Mouse (Mus musculus) heart, embryonic 14.5 days (tissue): Measurements from ENCODE around the gene Cldn19. TPM values are rescaled to one million over a fixed set of nuclear protein-coding genes. Genes with fewer than 3 reads are reported as not detected.

Experiments
- ATAC-seq: fragments of 200-750 bp; cut with Nextera tagmentation; 2 replicates; pipeline ENCODE4 v1.8.0; 2017; ENCODE audit warnings: low read depth, moderate TSS enrichment; ENCODE audit not compliant: insufficient number of reproducible peaks, insufficient read depth, low FRiP score
- H3K27ac ChIP-seq, 2 experiments: fragments of 200-500 bp in 1 of 2; fragments of 300-500 bp in 1 of 2; sonication (generic) in 1 of 2; replicated peaks in 1 of 2; 2 replicates each; pipeline ENCODE4 v1.5.1; 2012 to 2014; ENCODE audit warnings: low read depth in 2 of 2, low read length in 2 of 2, control low read depth in 1 of 2, mild to moderate bottlenecking in 1 of 2, mixed read lengths in 1 of 2; ENCODE audit not compliant: control insufficient read depth in 1 of 2, insufficient read depth in 1 of 2
- H3K27me3 ChIP-seq: fragments of 300-500 bp; sonication (generic); 2 replicates; pipeline ENCODE4 v1.6.1; 2014; ENCODE audit warnings: mild to moderate bottlenecking, low read length, control low read depth; ENCODE audit not compliant: control insufficient read depth, insufficient read depth
- H3K36me3 ChIP-seq: fragments of 300-500 bp; sonication (generic); 2 replicates; pipeline ENCODE4 v1.6.1; 2014; ENCODE audit warnings: mild to moderate bottlenecking, control low read depth, low read length, mixed read lengths; ENCODE audit not compliant: control insufficient read depth, insufficient read depth
- H3K4me1 ChIP-seq, 2 experiments: fragments of 200-500 bp in 1 of 2; fragments of 300-500 bp in 1 of 2; sonication (generic) in 1 of 2; 2 replicates each; pipeline ENCODE4 v1.6.1; 2012 to 2014; ENCODE audit warnings: low read length in 2 of 2, control low read depth in 1 of 2, mixed read lengths in 1 of 2; ENCODE audit not compliant: control insufficient read depth in 2 of 2, insufficient read depth in 2 of 2
- H3K4me2 ChIP-seq: fragments of 300-500 bp; sonication (generic); 2 replicates; pipeline ENCODE4 v1.6.1; 2014; ENCODE audit warnings: mild to moderate bottlenecking, low read length
- H3K4me3 ChIP-seq, 2 experiments: fragments of 200-500 bp in 1 of 2; fragments of 300-500 bp in 1 of 2; sonication (generic) in 1 of 2; 2 replicates each; pipeline ENCODE4 v1.5.1; 2012 to 2014; ENCODE audit warnings: low read length in 2 of 2, mild to moderate bottlenecking in 2 of 2, control low read depth in 1 of 2, low read depth in 1 of 2, moderate library complexity in 1 of 2; ENCODE audit not compliant: control insufficient read depth in 1 of 2, insufficient read depth in 1 of 2
- H3K9ac ChIP-seq: fragments of 300-500 bp; sonication (generic); 2 replicates; pipeline ENCODE4 v1.6.1; 2014; ENCODE audit warnings: mild to moderate bottlenecking, low read length
- H3K9me3 ChIP-seq: fragments of 300-500 bp; sonication (generic); 2 replicates; pipeline ENCODE4 v1.6.1; 2016; ENCODE audit warnings: low read length, control low read depth; ENCODE audit not compliant: control insufficient read depth
- whole genome bisulfite sequencing: fragments of 180-500 bp; shearing (Covaris S2); extraction: QIAGEN DNeasy Blood & Tissue Kit; methylation state at CpG from one replicate; pipeline ENCODE4 v1.1.7; 2014; 5-methylcytosine and 5-hydroxymethylcytosine counted together
- polyA plus RNA-seq: library from polyadenylated mRNA; unstranded; fragments of >200 nt; fragmentation: Nextera tagmentation; extraction: Ambion mirVana; gene quantifications from 2 replicates; pipeline ENCODE4 v1.2.1, GENCODE M21; 2014

The Cldn19 gene
- polyA plus RNA-seq, 1 experiment from 2014 or later: not detected

DNA sequence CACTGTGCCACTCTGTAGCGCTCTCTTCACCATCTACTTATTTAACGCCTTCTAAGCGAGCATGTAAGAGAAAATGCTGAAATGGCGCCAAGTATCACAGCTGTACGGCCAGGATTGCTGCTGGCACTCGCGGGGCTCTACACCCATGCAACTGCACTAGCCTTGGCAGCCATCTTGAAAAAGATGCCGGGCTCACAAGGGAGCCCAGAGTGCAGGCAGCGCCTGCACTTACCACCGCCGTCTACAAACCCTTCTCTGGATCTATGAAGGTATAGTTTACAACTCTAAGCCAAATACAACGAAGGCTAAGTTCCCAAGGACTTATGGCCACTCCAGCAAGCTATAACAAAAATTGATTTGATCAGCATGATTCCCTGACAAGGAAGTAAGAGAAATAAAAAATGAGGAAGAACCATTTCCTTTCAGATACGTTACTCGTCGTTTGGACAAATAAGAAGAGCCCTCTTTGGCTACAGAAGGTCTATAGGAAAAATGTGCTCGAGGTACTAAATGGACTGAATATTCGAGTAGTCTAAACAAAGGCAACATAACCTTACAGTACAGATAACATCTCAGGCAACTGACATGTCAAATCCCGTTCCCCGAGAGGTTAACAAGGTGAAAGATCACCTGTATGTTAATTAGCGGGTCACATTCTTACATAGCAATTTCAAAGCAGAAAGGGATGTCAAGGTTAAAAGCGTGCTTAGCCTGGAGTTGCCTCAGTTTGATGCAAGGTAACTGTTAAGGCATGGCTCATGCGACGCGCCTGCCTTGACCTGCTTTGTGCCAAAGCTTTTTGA lies 37.8 kb downstream of the Cldn19 start:
- Histone ChIP-seq H3K9ac (peak overlapping the region; percentile 87), H3K9me3 (no peaks in the 10 kb centered on the region), H3K4me1 (peaks cover 7 to 20% of the 10 kb centered on the region in 2 experiments), H3K27me3 (no peaks in the 10 kb centered on the region), H3K4me3 (peak overlapping the region; percentile 90 to 96), H3K27ac (peak overlapping the region; percentile 54 to 91; a peak in 3 of 4 replicates), H3K4me2 (peak overlapping the region; percentile 92), H3K36me3 (peaks cover 23% of the 10 kb centered on the region)
- under 1% methylated on average over 24 of the region's 24 CpGs for WGBS
- ATAC-seq: no peak

DNA sequence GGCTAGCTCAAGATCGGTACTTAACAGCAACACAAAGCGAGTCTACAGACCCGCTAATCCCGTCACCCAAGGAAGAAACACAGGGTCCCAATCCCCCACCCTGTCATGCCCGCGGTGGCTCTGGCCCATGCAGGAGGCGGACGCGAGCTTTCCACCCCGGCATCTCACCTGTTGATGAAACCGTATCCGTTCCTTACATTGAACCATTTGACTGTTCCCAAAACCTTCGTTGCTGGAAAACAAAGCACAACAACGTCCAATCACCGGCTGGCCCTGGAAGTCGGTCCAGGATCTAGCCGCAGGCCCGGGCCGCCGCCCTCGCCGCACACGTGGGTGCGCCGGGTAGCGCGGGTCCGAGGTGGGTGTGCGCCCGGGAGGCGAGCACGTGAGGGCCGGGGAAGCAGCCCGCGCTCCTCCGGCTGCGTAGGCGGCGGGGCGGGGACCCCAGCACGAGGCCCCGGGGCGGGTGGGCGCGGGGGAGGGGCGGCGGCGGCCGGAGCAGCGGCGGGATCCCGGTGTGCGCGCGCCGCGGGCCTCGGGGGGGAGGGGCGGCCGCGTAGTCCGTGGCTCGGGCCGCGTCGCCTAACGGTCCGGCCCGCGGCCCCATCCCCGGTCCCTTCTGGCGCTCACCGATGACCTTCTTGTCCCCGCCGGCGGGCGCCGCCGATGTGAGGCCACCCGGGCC lies 38.5 kb downstream of the Cldn19 start:
- H3K4me1 ChIP-seq: peaks cover 7 to 15% of the 10 kb centered on the region in 2 experiments
- peak overlapping the region; percentile 10 to 91; a peak in 2 of 4 replicates for H3K27ac ChIP-seq
- H3K4me3 ChIP-seq: peak overlapping the region; percentile 90 to 96
- H3K9me3 ChIP-seq: no peaks in the 10 kb centered on the region
- WGBS: under 1% methylated on average over 56 of the region's 80 CpGs
- H3K36me3 ChIP-seq: peaks cover 15% of the 10 kb centered on the region
- peak overlapping the region; percentile 87 for H3K9ac ChIP-seq
- no peaks in the 10 kb centered on the region for H3K27me3 ChIP-seq
- peak; percentile 48 for ATAC-seq
- H3K4me2 ChIP-seq: peak overlapping the region; percentile 92

DNA sequence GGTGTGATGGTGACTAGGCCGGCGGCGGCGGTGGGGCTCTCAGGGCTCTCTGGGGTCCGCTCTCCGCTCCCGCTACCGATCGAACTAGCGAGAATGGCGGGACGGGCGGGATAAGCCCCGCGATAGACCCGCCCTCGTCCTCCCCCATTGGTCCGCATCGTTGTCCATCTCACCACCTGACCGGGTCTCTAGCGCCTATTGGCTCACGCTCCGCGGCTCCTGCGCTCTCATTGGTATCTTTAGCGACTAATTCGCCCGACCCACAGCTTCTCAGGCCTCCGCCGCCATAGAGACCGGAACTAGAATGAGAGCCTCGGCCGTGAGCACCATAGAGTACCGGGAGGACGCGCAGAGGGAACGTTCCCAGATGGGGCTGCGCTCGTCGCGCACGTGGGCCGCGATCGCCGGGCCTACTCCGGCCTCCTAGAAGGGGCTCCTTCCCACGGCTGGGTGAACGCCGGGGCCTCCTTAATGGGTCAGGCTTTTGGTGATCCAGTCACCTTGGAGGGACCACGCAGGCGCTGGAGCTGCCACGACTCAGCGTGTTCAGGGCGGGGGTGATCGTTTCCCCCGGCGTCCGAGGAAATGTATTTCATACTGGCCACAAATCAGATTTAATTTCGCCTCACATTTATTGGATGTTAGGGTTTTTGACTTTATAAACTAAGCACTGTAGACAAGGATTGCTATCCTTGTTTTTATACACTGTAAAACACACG lies 39.4 kb downstream of the Cldn19 start, which contains the start of gene Ybx1:
Gene Ybx1 (minus strand): TSS at position 190 of the 719 bp plus-strand sequence.
- Histone ChIP-seq H3K4me3 (peak within 1 kb of the TSS; percentile 90 to 96), H3K36me3 (peaks cover 12% of the 10 kb centered on the region; the same call in 1 of the 2 replicates), H3K9me3 (no peaks in the 10 kb centered on the region), H3K27ac (peak within 1 kb of the TSS; percentile 87 to 91), H3K9ac (peak within 1 kb of the TSS; percentile 87), H3K27me3 (no peaks in the 10 kb centered on the region), H3K4me2 (peak within 1 kb of the TSS; percentile 92), H3K4me1 (peaks cover 7 to 12% of the 10 kb centered on the region in 2 experiments)
- ATAC-seq: peak; percentile 99
- under 1% methylated on average over 61 of the region's 61 CpGs for WGBS

DNA sequence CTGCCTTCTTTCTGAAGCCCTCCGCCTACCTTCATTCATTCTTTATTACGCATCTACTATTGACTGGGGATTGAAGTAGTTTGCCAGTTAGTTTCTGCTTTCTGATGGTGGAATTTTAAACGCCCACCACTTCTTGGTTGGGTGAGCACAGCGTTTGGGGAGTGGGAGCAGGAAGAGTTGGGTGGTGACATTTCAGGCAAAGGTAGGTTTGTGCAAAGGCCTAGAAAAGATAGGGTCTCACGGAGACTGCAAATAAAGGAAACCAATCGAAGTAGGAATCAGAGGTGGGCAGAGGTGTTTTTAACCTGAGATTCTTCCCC lies 39.9 kb downstream of the Cldn19 start:
- H3K4me1 ChIP-seq: peaks cover 7 to 12% of the 10 kb centered on the region in 2 experiments
- 11% methylated on average over 6 of the region's 6 CpGs for WGBS
- no peak for ATAC-seq

DNA sequence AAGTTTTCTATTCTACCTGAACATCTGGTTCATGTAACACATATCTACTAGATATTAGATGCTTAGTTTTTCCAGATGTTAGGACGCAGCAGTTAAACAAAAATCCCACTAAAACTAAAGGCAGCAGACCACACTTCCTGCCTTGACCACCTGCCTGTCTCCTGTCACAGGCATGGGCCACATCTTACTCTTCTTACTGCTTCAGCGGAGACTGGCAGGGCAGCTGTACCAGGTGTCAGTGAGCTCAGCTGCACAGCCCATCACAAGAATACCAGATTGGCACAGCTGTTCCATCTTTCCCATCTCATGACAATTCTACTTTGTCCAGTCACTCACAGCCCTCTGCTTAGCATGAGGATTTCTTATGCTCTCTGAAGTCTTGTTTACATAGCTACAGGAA lies 42.1 kb downstream of the Cldn19 start:
- no peak overlapping the region for H3K4me3 ChIP-seq
- 70% methylated on average over 2 of the region's 2 CpGs for WGBS
- H3K9me3 ChIP-seq: no peaks in the 10 kb centered on the region
- H3K4me1 ChIP-seq: peaks cover 6 to 7% of the 10 kb centered on the region in 2 experiments
- H3K27ac ChIP-seq: no peak overlapping the region
- H3K9ac ChIP-seq: no peak overlapping the region
- H3K27me3 ChIP-seq: no peaks in the 10 kb centered on the region
- no peak for ATAC-seq
- H3K36me3 ChIP-seq: no peaks in the 10 kb centered on the region
- no peak overlapping the region for H3K4me2 ChIP-seq

More for the DNA sequence above, 39.9 kb downstream of the Cldn19 start:
- Histone ChIP-seq H3K4me3 (peak overlapping the region; percentile 64 to 96), H3K27ac (peak overlapping the region; percentile 87 to 91), H3K9me3 (no peaks in the 10 kb centered on the region), H3K4me2 (peak overlapping the region; percentile 68), H3K36me3 (peaks cover 12% of the 10 kb centered on the region; the same call in 1 of the 2 replicates), H3K27me3 (no peaks in the 10 kb centered on the region), H3K9ac (peak overlapping the region; percentile 87)

DNA sequence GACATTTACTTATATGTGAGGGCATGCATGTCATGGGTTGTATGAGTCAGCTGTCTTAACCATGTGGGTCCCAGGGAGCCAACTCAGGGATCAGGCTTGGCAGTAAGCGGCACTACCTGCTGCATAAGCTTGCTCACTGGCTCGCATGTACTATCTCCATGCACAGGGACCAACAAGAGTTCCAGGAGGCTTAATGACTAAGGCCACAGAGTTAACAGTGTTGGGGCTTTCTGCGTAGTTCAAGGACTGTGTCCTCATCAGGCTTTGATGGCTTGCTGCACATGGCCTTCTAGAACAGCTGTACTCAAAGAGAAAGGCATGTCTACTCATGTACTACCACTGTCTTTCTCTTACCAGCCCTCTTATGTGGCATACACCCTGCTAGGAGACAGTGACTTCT lies 45.5 kb downstream of the Cldn19 start:
- Histone ChIP-seq H3K9ac (no peak overlapping the region), H3K9me3 (no peaks in the 10 kb centered on the region), H3K4me1 (no peaks in the 10 kb centered on the region), H3K36me3 (no peaks in the 10 kb centered on the region), H3K4me3 (no peak overlapping the region), H3K27me3 (no peaks in the 10 kb centered on the region), H3K4me2 (no peak overlapping the region), H3K27ac (no peak overlapping the region)
- WGBS: 86% methylated on average over 3 of the region's 3 CpGs
- no peak for ATAC-seq

DNA sequence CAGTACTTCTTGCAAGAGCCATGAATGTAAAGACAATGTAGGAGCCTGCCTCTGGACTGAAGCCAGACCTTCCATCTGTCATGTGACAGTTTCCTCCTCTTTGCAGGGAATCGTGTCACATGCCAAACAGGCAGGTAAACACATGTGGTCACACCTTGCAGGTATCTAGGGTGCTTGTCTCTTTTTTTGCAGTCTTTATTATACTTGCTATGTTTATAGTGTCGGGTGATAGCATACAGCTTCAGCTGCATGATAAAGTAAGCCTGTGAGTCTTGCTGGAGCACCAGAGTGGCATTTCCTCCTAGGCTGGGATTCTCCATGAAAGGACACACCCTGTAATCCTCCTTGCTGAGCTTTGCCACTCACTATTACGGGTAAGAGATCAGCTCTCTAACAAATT lies 46.6 kb downstream of the Cldn19 start:
- no peaks in the 10 kb centered on the region for H3K4me1 ChIP-seq
- no peaks in the 10 kb centered on the region for H3K27me3 ChIP-seq
- H3K36me3 ChIP-seq: peaks cover 3% of the 10 kb centered on the region; the same call in 1 of the 2 replicates
- WGBS: 72% methylated on average over 3 of the region's 3 CpGs
- no peak overlapping the region for H3K9ac ChIP-seq
- ATAC-seq: no peak
- no peaks in the 10 kb centered on the region for H3K9me3 ChIP-seq
- no peak overlapping the region for H3K4me3 ChIP-seq
- H3K4me2 ChIP-seq: no peak overlapping the region
- H3K27ac ChIP-seq: no peak overlapping the region
